Mouse (Mus musculus) heart, adult 18-20 months (tissue): ENCODE results near the gene Utp20. TPM values are rescaled to one million over a fixed set of nuclear protein-coding genes. Genes with fewer than 3 reads are reported as not detected.
"Not testable (repeated sequence)": the region's sequence is repeated elsewhere in the genome, so short reads cannot be mapped to it uniquely, and the experiment has no call there.

Source experiments
- DNase-seq, 2 experiments: peaks; one replicate each; pipeline ENCODE4 v3.0.0; 2021 to 2022; ENCODE audit warnings: mixed read lengths in 1 of 2
- total RNA-seq, 2 experiments: library from RNA; stranded (reverse); gene quantifications; 2 replicates each; pipeline ENCODE4 v1.2.3; 2021

The Utp20 gene
- total RNA-seq, 2 experiments from 2014 or later, result 15.9 to 16.7 TPM

DNA sequence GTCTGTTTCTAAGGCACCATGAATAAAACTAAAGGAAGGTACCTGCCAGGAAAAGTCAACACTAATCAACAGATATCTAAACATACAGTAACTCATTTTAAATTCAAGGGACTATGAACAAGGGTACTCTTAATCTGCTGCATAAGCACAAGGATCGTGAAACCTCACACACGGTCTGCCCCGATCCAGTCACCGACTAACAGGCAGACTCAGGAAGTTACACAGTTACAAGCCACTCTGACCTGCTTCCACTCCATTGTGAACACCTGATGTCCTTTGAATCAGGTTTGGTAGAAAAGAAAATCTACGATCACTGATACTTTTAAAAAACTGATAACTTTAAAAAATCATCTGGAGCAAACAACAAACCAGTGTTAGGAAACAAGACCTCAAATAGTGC is 42.7 kb downstream of the Utp20 start:
- no peak for DNase-seq

- not testable (repeated sequence) for DNase-seq
Observed at GRCm38 (mm10) chr10:88783135-88783534, 43.5 kb downstream of the Utp20 start.

- DNase-seq, result no peak
Observed at GRCm38 (mm10) chr10:88780716-88781115, 45.9 kb downstream of the Utp20 start.

DNA sequence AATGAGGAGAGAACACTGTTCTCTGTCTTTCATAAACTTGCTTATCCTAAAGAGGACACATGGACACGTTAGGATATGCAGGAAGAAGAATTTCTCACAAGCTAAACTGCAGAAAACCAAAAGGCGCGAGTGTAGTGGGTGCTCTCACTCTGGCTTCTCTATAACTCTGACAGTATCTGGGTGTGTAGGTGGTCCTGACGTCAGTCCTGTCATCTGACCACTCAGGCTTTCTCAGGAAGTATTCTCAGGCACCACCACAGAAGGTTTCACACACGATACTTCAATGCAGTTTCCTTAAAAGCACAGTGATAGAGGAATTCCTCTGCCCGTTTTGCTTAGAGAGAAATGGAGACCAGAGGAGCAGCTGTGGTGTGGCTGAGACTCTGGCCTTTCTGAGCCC is 50.4 kb downstream of the Utp20 start:
- DNase-seq, result no peak

DNA sequence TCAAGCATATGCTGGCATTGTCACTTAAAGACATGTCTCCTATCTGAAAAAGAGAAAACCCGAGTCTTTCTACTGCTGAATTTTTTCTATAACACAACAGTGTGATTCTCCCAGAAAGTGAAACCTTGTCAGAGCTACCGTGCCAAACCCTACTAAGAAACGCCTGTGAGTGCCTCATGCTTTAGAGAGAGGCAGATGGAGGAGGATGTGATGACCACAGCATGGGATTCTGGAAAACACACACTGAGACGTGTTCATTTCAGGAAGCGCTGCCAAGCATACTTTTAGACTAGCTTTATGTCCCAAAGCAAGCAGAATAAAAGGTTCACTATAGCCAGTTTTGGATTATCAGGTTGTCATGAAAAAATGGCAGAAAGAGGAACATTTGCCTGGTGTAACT is 53.6 kb downstream of the Utp20 start:
- not testable (repeated sequence) for DNase-seq

- no peak for DNase-seq
Observed at GRCm38 (mm10) chr10:88769676-88770075, 56.9 kb downstream of the Utp20 start.

DNA sequence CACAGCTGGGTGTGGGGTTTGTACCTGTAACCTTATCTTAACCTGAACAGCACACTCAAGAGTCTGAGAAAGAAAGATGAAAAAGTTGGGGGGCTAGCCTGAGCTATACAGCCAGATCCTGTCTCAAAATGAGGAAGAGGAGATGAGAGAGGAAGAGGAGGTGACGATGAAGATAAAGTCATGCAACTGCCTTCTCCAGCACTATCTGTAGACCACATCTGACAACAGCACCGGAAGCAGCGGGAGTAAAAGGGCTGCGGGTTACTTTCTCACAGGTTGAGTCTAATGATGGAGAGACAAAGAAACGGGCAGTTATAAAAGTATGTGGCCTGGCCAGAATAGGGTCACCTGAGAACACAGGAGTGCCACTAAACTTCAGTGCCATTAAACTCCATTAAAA is 57.6 kb downstream of the Utp20 start:
- DNase-seq, result no peak

DNA sequence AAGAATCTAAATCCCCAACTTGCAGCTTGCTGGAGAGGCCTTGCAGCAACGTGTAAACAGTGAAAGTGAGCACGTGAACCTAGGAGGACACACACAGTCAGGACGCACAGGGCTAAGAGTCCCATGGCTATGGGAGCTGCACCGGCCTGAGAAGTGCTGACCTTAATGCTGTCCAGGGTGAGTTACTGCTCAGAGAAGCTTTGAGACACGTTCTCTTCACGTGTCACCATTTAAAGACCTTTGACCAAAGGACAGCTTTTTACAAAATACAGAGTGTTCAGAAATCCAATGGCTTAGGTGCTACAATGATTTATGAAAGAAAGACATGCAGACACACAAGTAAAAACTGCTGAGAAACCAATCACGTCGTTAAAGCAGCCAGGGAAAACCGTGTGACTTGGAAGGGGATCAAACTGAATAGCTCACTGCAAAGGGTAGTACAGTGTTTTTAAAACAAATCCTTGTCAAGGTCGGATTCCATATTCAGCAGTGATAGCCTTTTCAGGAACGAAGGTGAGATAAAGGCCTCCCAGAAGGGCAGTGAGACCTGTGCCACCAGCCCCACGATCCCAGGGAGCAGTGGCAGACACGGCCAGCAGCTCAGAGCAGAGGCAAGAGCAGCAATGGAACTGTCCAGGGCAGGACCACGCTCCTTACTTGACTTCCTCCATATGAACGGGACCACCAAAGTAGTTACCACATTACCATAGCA is 61.0 kb downstream of the Utp20 start:
- DNase-seq, result peak; percentile 16 to 19

DNA sequence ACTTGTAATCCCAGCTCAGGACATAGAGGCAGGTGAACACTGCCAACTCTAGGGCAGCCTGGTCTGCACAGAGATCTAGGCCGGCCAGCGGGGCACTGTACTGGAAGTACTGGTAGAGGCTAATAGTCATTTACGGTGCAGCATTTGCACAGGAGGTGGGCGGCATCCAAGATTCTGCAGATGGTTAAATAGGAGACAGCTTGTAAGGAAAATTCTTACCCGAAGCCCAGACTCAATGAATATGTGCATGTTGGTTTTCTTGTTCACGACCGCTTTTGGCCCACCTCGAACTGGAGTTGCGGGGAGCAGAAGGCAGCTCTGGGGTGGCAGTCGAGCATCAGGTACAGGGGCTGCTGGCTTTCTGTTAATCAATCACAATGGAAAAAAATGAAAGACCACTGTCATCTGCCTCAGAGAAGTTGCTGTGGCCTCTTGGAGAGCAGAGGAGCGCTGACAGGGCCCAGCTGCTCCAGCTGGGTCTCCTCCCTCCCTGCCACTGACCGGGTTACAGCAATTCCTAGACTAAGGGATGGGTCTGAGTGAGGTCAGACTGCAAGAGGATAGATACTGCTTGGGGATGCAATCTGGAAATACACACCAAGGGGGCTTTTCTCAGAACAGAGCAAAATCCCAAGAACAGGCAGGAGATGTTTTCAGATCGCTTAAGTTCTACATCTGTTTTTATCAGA is 64.9 kb downstream of the Utp20 start:
- DNase-seq, result no peak

DNA sequence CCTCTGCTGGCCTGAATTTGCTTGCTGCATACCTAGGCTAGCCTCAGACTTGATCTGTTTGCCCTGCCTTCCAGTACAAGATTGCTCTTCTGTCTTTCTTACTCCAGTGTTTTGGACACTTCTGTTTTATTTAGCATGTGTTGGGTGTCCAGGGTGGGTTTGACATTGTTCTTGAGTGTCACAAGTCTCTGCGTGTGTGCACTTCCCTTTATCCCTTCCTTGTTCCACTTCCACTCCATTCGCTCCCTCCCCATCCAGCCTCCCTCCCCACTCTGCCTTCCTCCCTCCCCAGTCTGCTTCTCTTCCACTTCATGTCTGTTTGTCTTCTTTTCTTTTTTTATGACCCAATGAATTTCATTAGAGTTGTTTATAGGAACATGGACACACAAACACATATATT is 85.2 kb downstream of the Utp20 start:
- no peak for DNase-seq

GRCm38 (mm10) chr10:88740781-88741180 is 85.8 kb downstream of the Utp20 start:
- DNase-seq, result no peak

DNA sequence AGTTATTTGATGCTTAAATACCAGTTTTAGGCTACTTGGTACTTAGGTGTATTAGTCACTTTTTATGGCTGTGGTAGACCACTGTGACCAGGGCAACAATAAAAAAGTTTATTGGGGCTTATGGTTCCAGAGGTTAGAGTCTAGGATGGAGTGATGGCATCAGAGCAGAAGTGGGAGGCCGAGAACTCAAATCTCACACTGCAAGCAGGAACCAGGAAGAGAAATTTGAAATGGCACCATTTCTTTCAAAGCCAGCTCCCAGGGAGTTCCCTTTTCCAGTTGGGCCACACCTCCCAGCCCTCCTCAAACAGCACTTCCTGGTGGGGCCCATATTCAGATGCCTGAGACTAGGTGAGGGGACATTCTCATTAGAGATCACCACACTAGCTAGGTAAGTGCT is 86.8 kb downstream of the Utp20 start:
- no peak for DNase-seq

GRCm38 (mm10) chr10:88739074-88739473 is 87.5 kb downstream of the Utp20 start:
- not testable (repeated sequence) for DNase-seq

DNA sequence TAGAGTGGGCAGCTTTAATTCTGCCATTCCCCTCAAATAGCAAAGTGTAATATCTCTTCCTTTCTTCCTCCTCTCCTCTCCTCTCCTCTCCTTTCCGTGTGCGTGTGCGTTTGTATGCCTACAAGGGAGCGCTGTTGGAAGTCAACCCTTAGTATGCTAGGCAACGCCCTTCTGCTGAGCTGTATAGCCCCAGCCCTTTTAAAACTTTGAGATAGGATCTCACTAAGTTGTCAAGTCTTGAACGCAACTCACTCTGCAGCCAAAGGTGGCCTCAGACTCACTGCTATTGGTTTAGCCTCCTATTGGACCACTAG is 94.3 kb downstream of the Utp20 start:
- no peak for DNase-seq

DNA sequence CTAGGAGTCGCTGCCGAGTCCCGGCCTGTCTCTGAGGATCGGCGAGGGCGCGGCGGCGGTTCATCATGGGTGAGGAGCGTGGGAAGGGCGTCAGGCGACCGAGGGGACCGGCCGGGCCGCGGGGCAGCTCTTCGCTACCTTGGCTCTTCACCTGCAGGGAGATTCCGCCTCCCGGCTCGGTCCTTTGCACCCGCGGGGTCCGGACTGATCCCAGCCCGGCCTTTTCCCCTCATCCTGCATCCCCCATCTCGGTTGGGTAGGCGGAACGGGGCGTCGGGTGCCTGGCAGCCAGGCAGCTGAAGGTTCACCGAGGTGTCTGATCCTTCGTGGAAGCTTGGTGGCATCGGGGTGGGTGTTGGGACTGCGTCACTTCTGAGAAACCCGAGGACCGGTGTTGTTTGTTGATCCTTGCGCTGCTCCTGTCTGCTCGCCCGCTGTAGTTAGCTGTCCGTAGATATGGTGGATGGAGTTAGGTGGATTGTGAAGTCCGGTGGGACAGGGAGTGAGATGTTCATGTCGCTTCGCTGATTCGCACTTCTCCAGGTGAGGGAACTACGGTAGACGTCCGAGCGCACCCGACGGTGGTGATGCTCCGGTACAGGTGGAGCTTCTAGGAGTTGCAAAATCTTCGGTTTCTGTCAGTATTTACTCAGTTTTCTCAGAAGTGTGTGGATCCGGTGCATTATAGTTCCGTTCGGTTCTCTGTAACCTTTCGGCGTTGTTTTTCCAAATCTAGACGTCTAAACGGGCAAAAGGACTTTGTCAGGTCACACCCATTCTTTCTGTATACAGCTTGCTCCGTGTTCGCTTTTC is 94.9 kb downstream of the Utp20 start:
- DNase-seq, result no peak

- DNase-seq, result peak; percentile 95
Observed at GRCm38 (mm10) chr10:88730571-88731495, 95.8 kb downstream of the Utp20 start, which contains the start of gene Arl1. TSS of gene Arl1 (plus strand) at chr10:88730858.

GRCm38 (mm10) chr10:88728166-88728565 is 98.4 kb downstream of the Utp20 start:
- no peak for DNase-seq

- peak in 1 of 2 experiments; percentile 16 for DNase-seq
Observed at GRCm38 (mm10) chr10:88727128-88727527, 99.5 kb downstream of the Utp20 start.

DNA sequence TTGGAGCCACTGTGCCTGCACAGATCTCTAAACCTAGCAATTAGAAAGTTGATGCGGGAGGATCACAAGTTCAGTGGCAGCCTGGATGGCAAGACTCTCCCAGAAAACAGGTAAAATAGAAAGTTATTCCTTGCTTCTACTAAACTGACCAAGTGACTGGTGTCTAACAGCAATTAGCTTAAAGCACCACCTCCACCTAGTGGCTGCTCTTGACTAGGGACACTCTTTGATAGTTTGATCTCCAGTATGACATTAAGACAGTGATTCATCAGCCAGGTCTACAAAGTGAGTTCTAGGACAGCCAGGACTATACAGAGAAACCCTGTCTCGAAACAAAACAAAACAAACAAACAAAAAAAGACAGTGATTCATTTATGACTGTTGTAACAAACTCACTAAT is 101.3 kb downstream of the Utp20 start:
- DNase-seq, result peak; percentile 22 to 39

DNA sequence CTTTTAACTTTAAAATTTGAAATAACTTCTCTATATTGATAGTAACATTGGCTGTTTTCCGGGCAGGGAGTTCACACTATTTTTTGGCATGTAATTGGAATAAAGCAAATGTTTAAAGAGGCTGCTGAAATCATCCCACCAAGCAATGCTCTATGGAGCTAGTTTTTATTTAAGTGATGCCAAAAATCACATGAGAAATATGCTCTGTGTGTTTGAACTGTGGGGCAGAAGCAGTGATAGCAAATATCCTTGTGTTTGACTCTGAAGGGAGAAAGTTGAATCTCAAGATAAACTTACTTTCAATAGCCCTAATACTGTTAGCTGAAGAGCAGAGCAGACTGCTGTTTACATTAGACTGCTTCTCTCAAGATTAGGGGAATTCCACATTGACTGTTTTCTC is 107.0 kb downstream of the Utp20 start:
- no peak for DNase-seq

- no peak for DNase-seq
Observed at GRCm38 (mm10) chr10:88717756-88718025, 108.9 kb downstream of the Utp20 start.
